Mouse (Mus musculus) Patski (cell line): ENCODE measurements around the gene Nipsnap1. TPM values are rescaled to one million over a fixed set of nuclear protein-coding genes. Genes with fewer than 3 reads are reported as not detected.

ENCODE experiments used
- ATAC-seq: fragments of 100-300 bp; one replicate; pipeline ENCODE4 v1.8.0; 2021
- CTCF ChIA-PET: fragments of 350-600 bp; sonication (Branson Sonifier 250); formaldehyde crosslinking; loops from one replicate; lab custom pipeline; 2022; ENCODE audit warnings: inconsistent platforms; lab: Charles Lee
- POLR2A ChIA-PET: fragments of 350-600 bp; sonication (Branson Sonifier 250); formaldehyde crosslinking; loops from one replicate; lab custom pipeline; 2022; ENCODE audit warnings: antibody characterized with exemption, inconsistent platforms; lab: Charles Lee
- DNase-seq: peaks from one replicate; pipeline ENCODE4 v3.0.0-alpha.2; 2011; ENCODE audit warnings: low read depth, low spot score
- H3K27me3 ChIP-seq: fragments of 371-371 bp; one replicate; pipeline ENCODE4 v1.5.1; 2021
- CTCF ChIP-seq: fragments of 100-300 bp; IDR thresholded peaks from one replicate; pipeline ENCODE4 v1.5.1; 2021
- in situ Hi-C: fragments of 300-500 bp; cut with MboI; formaldehyde crosslinking; loops from 3 replicates; pipeline ENCODE4 v1.11.1; 2018; ENCODE audit warnings: low pct_unique_long_range_greater_than_20kb, mixed read lengths
- polyA plus RNA-seq: library from polyadenylated mRNA; unstranded; gene quantifications from one replicate; pipeline ENCODE4 v1.2.3, GENCODE M21; 2021

Gene Nipsnap1
- polyA plus RNA-seq: 94.7 TPM

DNA sequence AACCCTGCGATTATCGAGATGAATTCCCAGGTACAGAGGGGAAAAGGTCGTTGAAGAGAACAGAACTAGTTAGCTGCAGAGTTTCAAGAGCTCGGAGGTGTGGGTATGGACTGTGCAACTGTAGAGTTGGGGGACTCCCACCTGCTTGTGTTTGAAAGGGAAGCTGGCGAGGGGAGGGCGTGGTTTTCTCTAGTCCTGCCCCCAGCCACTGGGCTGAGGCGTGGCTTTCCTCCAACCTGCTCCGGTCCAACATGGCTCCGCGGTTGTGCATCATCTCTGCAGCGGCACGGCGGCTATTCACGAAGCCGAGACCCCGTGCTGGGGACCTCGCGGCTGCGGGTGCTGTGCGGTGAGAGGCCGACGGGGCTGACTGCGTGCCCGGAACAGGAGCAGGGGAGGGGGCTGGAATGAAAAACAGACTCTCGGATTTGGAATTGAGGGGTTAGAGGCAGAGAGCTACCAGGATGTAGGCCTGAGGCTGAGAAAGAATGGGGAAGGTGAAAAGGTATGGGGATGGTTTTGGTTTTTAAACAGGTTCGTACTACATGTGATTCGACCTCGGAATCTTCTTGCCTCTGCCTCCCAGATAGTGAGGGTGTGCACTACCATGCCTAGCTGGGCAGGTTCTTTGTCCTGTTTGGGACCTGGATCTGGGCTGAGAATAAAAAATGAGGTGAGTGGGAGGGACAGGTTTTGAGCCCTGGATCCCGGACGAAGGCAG is at the start of gene Nipsnap1:
Gene Nipsnap1 (plus strand): TSS at position 197 of the 721 bp plus-strand sequence.
- ATAC-seq (peak; percentile 74), DNase-seq (no peak)
- ChIA-PET POLR2A (interaction anchor here (1.6 kb wide), 1 partner anchor 9 kb away, joined by 4 read pairs; no protein-coding TSS in a partner anchor), CTCF (interaction anchor here (0.7 to 1.3 kb wide), 2 partner anchors 9 to 11 kb away, joined by 3 to 5 read pairs; no protein-coding TSS in a partner anchor)
- TF ChIP-seq CTCF: no peak
- H3K27me3 ChIP-seq: no peaks in the 10 kb centered on the region
- in situ Hi-C loops: no loop called here

GRCm38 (mm10) chr11:4826152-4826778 is 47.5 kb upstream of the Nipsnap1 start:
- DNase-seq (peak; percentile 38), ATAC-seq (peak; percentile 67)
- no peaks in the 10 kb centered on the region for H3K27me3 ChIP-seq
- TF ChIP-seq CTCF: no peak
- ChIA-PET CTCF (interaction anchor here (1.6 kb wide), 1 partner anchor 14 kb away, joined by 4 read pairs; no protein-coding TSS in a partner anchor), POLR2A (no interaction called here)
- in situ Hi-C loops: loop anchor here (25.0 kb wide), 1 partner anchor 589 kb away; the partner anchor contains the start of gene Osm

DNA sequence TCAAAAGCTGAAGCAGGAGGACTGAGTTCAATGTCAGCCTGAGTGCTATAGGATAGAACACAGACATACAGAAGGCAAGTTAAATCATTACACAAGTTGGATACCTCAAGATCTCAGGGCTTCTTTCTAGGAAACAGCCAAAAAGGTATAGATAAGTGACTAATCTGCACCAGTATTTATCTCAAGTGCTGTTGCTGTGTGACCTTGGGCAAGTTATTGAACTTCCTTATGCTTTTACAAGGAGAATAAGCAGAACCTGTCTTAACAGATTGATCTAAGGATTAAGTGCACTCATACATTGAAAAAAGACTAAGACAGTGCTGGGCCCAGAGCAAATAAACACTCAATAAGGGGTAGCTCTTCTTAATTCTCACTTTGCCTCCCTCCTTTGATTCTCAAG is 46.4 kb upstream of the Nipsnap1 start:
- H3K27me3 ChIP-seq: no peaks in the 10 kb centered on the region
- ChIA-PET CTCF (no interaction called here), POLR2A (no interaction called here)
- in situ Hi-C loops: loop anchor here (25.0 kb wide), 1 partner anchor 590 kb away; the partner anchor contains the start of gene Osm
- no peak for ATAC-seq
- DNase-seq: no peak
- no peak for TF ChIP-seq CTCF

DNA sequence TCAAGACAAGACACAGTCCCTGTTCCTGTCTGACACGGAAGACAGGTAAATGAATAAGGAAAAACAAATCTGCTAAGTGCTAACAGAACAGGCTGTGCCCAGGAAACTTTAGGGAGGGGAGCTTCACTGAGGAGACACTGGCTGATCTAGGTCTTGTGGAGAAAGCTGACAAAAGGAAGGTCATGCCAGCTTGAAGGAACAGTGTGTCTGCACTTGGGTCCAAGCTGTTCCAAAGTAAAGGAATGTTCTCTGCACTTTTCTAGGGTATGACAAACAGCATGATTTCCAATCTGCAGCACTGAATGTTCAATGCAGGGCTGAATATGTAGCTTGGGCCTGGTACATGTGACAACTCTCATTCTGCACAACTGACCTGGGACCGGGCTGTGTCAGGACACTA is 45.8 kb upstream of the Nipsnap1 start:
- no peaks in the 10 kb centered on the region for H3K27me3 ChIP-seq
- POLR2A ChIA-PET: no interaction called here
- ATAC-seq: no peak
- TF ChIP-seq CTCF: no peak
- DNase-seq: no peak
- CTCF ChIA-PET: no interaction called here
- in situ Hi-C loops: loop anchor here (25.0 kb wide), 1 partner anchor 591 kb away; the partner anchor contains the start of gene Osm

- no peaks in the 10 kb centered on the region for H3K27me3 ChIP-seq
- in situ Hi-C loops: loop anchor here (25.0 kb wide), 1 partner anchor 594 kb away; the partner anchor contains the start of gene Osm
- no peak for ATAC-seq
- ChIA-PET CTCF (interaction anchor here (1.4 kb wide), 1 partner anchor 9 kb away, joined by 3 read pairs; no protein-coding TSS in a partner anchor), POLR2A (interaction anchor here (0.7 kb wide), 1 partner anchor 12 kb away, joined by 3 read pairs; no protein-coding TSS in a partner anchor)
- DNase-seq: no peak
- no peak for TF ChIP-seq CTCF
Measured at GRCm38 (mm10) chr11:4831066-4831465, 42.7 kb upstream of the Nipsnap1 start.

DNA sequence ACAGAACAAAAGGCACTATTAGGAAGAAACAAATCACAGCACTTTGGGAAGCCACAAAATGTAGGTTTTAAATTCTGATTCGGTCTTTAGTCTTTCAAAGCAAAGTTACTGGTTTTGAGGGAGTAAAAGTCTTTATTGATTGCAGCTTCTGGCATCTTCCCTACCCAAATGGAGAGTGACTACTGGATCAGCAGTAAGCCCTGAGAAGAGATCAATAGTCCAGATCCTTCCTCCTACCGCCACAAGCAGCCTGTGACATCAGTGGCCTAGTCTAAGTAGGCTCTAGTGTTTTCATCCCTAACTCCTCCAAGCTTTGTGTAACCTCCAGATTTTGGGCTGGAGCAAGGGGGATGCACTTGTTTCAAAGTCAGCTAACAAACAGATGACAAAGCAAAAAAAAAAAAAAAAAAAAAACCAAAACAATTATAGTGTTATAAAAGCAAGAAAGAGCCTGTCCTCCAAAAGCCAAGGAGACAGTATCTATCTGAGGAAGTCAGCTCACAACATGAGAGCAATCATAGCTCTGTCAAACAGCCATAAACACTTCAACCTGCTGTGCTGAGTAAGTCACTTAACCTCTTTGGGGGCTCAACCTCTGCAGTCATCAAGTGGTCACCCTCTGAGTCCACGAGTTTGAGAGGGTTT is 40.3 kb upstream of the Nipsnap1 start:
- TF ChIP-seq CTCF: no peak
- H3K27me3 ChIP-seq: no peaks in the 10 kb centered on the region
- DNase-seq: no peak
- no peak for ATAC-seq
- CTCF ChIA-PET: interaction anchor here (2.2 to 2.4 kb wide), 2 partner anchors 10 to 12 kb away, joined by 8 to 9 read pairs; no protein-coding TSS in a partner anchor
- in situ Hi-C loops: loop anchor here (25.0 kb wide), 1 partner anchor 596 kb away; the partner anchor contains the start of gene Osm
- POLR2A ChIA-PET: interaction anchor here (0.7 kb wide), 2 partner anchors 29 to 939 kb away, joined by 3 read pairs; no protein-coding TSS in a partner anchor

- ATAC-seq: no peak
- DNase-seq: no peak
- no peak for TF ChIP-seq CTCF
- in situ Hi-C loops: loop anchor here (25.0 kb wide), 1 partner anchor 598 kb away; the partner anchor contains the start of gene Osm
- POLR2A ChIA-PET: no interaction called here
- CTCF ChIA-PET: no interaction called here
- no peaks in the 10 kb centered on the region for H3K27me3 ChIP-seq
Measured at GRCm38 (mm10) chr11:4835436-4835835, 38.3 kb upstream of the Nipsnap1 start.

GRCm38 (mm10) chr11:4836755-4837154 is 37.0 kb upstream of the Nipsnap1 start:
- DNase-seq: no peak
- ATAC-seq: no peak
- POLR2A ChIA-PET: interaction anchor here (0.7 kb wide), 2 partner anchors 293 to 355 kb away, joined by 3 read pairs; no protein-coding TSS in a partner anchor
- peak; percentile 71 for TF ChIP-seq CTCF
- CTCF ChIA-PET: interaction anchor here (1.4 to 2.7 kb wide), 4 partner anchors 11 to 53 kb away, joined by 3 to 10 read pairs (median 6); no protein-coding TSS in a partner anchor
- in situ Hi-C loops: loop anchor here (25.0 kb wide), 1 partner anchor 599 kb away; the partner anchor contains the start of gene Osm
- H3K27me3 ChIP-seq: no peaks in the 10 kb centered on the region

DNA sequence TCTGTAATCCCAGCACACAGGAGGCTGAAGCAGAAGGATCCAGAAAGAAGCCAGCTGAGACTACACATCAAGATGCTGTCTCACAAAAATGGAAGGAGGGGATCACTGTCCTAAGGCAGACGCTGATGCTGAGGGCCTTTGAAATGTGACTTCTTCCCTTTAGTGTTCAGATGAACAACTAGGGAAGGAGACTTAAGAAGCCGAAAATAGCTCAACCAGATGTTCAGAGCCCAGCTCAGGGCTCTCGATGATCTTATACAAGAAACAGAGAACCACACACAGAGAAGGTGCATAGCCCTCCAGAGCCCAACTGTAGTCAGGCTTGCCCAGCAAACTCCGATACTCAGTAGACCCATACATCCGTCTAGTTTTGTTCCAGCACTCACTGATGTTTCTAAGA is 36.4 kb upstream of the Nipsnap1 start:
- ATAC-seq: no peak
- no peak for TF ChIP-seq CTCF
- CTCF ChIA-PET: interaction anchor here (1.4 to 2.7 kb wide), 4 partner anchors 10 to 54 kb away, joined by 3 to 10 read pairs (median 6); no protein-coding TSS in a partner anchor
- no peak for DNase-seq
- in situ Hi-C loops: loop anchor here (25.0 kb wide), 1 partner anchor 600 kb away; the partner anchor contains the start of gene Osm
- H3K27me3 ChIP-seq: no peaks in the 10 kb centered on the region
- POLR2A ChIA-PET: interaction anchor here (0.7 kb wide), 2 partner anchors 294 to 356 kb away, joined by 3 read pairs; no protein-coding TSS in a partner anchor
